Mouse (Mus musculus): ENCODE results near the gene Ppp3r1. TPM values are rescaled to one million over a fixed set of nuclear protein-coding genes. Genes with fewer than 3 reads are reported as not detected.

Ppp3r1 gene
- polyA plus RNA-seq, 1 experiment from 2014 or later: 25.0 TPM

DNA sequence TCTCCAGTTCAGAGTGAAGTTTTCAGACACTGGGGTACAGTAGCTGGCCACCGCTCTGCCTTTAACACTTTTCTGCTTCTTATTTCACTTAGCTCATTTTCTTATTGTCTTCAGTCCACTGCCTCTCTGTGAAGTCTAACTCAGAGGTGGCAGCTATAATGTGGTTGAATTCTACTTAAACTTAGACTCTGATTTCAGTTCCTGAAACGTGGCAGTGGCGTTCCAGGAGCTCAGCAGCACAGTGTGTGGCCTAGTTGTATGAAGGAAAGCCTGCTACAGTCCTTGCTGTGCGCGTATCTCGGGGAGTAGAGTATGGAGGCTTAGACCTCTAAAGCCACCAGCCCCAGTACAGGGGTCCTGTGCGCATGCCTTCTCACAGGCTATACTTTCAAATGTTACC lies 7.6 kb downstream of the Ppp3r1 start:
- Histone ChIP-seq H3K4me3 (ENCODE audit: low read depth, low read length) (no peak overlapping the region), H3K36me3 (ENCODE audit: control insufficient read depth, insufficient read depth) (no peaks in the 10 kb centered on the region), H3K4me1 (ENCODE audit: control insufficient read depth, low read depth, low read length) (peaks cover 22% of the 10 kb centered on the region), H3K27me3 (ENCODE audit: control insufficient read depth, insufficient read depth, low read depth, low read length) (no peaks in the 10 kb centered on the region), H3K9ac (ENCODE audit: low read depth, low read length) (no peak overlapping the region), H3K27ac (ENCODE audit: low read length) (no peak overlapping the region), H3K9me3 (replicated peaks; ENCODE audit: control insufficient read depth, low read length) (no peaks in the 10 kb centered on the region), H3K4me2 (ENCODE audit: low read depth, low read length) (no peak overlapping the region)
- 69% methylated on average over 7 of the region's 7 CpGs for WGBS (ENCODE audit: insufficient replicate concordance)
- ATAC-seq (ENCODE audit: low read depth): no peak

DNA sequence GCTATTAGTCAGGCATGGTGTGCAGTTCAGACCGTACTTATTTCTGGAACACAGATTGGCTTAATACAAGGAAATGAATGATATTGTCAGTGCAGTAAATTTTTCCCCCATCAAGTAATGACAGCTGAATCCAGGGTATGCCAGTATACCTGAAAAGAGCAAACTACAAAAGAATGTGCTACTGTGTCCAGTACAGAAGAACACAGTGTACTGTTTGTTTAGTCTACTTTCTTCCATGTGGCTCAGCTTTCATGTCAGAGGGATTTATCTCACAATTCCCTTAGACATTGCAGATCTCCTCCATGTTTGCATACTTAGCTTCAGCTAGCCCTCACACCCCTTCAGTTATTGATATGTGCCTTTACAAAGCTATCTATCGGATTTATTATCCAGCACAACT lies 10.2 kb downstream of the Ppp3r1 start:
- 0 out of 2 replicates have a peak, but pooled peaks have one; percentile 39 for ATAC-seq (ENCODE audit: low read depth)
- Histone ChIP-seq H3K27me3 (ENCODE audit: control insufficient read depth, insufficient read depth, low read depth, low read length) (no peaks in the 10 kb centered on the region), H3K4me1 (ENCODE audit: control insufficient read depth, low read depth, low read length) (peaks cover 16% of the 10 kb centered on the region), H3K27ac (ENCODE audit: low read length) (peak overlapping the region; percentile 45; the same call in 1 of the 2 replicates), H3K4me3 (ENCODE audit: low read depth, low read length) (no peak overlapping the region), H3K36me3 (ENCODE audit: control insufficient read depth, insufficient read depth) (no peaks in the 10 kb centered on the region), H3K9ac (ENCODE audit: low read depth, low read length) (no peak overlapping the region), H3K9me3 (replicated peaks; ENCODE audit: control insufficient read depth, low read length) (no peaks in the 10 kb centered on the region), H3K4me2 (ENCODE audit: low read depth, low read length) (no peak overlapping the region)
- 64% methylated on average over 2 of the region's 2 CpGs for WGBS (ENCODE audit: insufficient replicate concordance)

DNA sequence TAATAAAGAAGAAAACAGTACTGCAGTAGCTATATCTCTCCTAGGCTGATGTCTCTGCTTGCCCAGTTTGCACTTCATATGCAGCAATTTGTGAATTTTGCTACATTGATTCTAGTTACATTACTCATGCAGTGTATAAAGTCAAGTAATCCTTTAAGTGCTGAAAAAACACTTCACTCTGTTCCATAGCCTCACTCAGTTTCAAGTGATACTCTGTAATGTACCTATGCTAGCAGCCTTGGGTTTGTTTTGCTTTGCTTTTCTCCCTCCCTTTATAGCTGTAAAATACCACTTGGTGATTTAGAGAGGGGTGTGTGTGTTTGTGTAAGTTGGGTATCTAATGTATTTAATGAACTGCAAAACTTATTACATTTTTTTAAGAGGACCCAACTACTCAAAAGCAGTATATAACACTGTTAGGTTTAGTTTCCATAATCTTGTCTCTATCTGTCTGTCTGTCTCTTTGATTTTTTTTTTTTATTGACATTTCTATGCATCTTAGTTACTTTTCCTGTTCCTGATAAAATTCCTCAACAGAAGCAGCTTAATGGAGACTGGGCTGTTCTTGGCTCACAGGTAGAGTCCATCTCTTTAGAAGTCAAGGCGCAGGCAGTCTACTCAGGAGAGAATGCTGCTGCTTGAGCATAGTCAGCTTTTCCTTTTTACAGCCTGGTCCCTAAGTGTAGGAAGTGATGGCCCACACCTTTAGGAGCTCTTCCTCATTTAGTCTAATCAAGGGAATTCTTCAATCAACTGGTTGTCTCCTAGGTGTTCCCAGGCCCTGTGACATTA lies 12.1 kb downstream of the Ppp3r1 start:
- Histone ChIP-seq H3K4me3 (ENCODE audit: low read depth, low read length) (no peak overlapping the region), H3K9ac (ENCODE audit: low read depth, low read length) (no peak overlapping the region), H3K27me3 (ENCODE audit: control insufficient read depth, insufficient read depth, low read depth, low read length) (no peaks in the 10 kb centered on the region), H3K4me2 (ENCODE audit: low read depth, low read length) (no peak overlapping the region), H3K9me3 (replicated peaks; ENCODE audit: control insufficient read depth, low read length) (no peaks in the 10 kb centered on the region), H3K4me1 (ENCODE audit: control insufficient read depth, low read depth, low read length) (peaks cover 12% of the 10 kb centered on the region), H3K27ac (ENCODE audit: low read length) (no peak overlapping the region), H3K36me3 (ENCODE audit: control insufficient read depth, insufficient read depth) (no peaks in the 10 kb centered on the region)
- WGBS (ENCODE audit: insufficient replicate concordance): 73% methylated on average over 1 of the region's 1 CpGs
- ATAC-seq (ENCODE audit: low read depth): no peak

DNA sequence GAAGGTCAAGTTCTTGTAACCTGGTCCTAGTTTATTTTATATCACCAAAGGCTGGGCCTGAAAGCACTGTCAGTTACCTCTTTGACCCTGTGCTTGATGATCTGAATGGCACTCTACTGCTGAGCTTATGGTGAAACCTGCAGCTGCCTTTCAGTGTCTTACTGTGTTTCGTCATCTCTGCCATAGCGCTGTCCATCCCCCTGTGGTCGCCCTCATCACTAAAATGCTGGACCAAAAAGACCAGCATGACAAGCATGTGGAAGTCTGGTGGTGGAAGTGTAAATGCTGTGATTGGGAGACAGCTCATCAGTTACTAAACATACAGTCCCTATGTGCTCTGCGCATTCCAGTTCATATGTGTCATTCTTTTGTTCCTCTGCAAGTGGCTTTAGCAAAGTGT lies 13.2 kb downstream of the Ppp3r1 start:
- ATAC-seq (ENCODE audit: low read depth): no peak
- WGBS (ENCODE audit: insufficient replicate concordance): 74% methylated on average over 4 of the region's 4 CpGs
- no peak overlapping the region for H3K4me2 ChIP-seq (ENCODE audit: low read depth, low read length)

DNA sequence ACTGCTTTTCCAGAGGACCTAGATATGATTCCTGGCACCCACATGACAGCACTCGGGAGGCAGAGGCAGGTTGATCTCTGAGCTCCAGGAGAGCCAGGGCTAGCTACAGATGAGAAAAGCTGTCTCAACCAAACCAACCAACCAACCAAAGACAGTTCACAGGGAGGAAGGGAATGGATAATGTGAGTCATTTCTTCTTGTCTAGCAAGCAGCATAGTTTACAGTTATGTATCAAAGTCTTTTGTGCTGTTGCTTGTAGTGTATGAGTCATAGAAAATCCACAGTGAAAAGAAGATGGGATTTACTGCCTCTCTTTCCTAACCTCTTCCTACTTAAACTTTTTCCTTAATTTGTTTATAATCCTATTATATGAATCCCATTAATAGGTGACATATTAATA lies 17.6 kb downstream of the Ppp3r1 start:
- 77% methylated on average over 1 of the region's 1 CpGs for WGBS (ENCODE audit: insufficient replicate concordance)
- H3K9me3 ChIP-seq (replicated peaks; ENCODE audit: control insufficient read depth, low read length): no peaks in the 10 kb centered on the region
- H3K27me3 ChIP-seq (ENCODE audit: control insufficient read depth, insufficient read depth, low read depth, low read length): no peaks in the 10 kb centered on the region
- no peak overlapping the region for H3K4me2 ChIP-seq (ENCODE audit: low read depth, low read length)
- no peak for ATAC-seq (ENCODE audit: low read depth)
- no peak overlapping the region for H3K4me3 ChIP-seq (ENCODE audit: low read depth, low read length)
- H3K4me1 ChIP-seq (ENCODE audit: control insufficient read depth, low read depth, low read length): no peaks in the 10 kb centered on the region; the same call in none of the 2 replicates
- H3K27ac ChIP-seq (ENCODE audit: low read length): no peak overlapping the region
- no peak overlapping the region for H3K9ac ChIP-seq (ENCODE audit: low read depth, low read length)
- H3K36me3 ChIP-seq (ENCODE audit: control insufficient read depth, insufficient read depth): no peaks in the 10 kb centered on the region

More for the DNA sequence above, 13.2 kb downstream of the Ppp3r1 start:
- H3K9me3 ChIP-seq (replicated peaks; ENCODE audit: control insufficient read depth, low read length): no peaks in the 10 kb centered on the region
- no peak overlapping the region for H3K4me3 ChIP-seq (ENCODE audit: low read depth, low read length)
- H3K9ac ChIP-seq (ENCODE audit: low read depth, low read length): no peak overlapping the region
- no peaks in the 10 kb centered on the region for H3K27me3 ChIP-seq (ENCODE audit: control insufficient read depth, insufficient read depth, low read depth, low read length)
- no peaks in the 10 kb centered on the region for H3K36me3 ChIP-seq (ENCODE audit: control insufficient read depth, insufficient read depth)
- no peak overlapping the region for H3K27ac ChIP-seq (ENCODE audit: low read length)
- peaks cover 8% of the 10 kb centered on the region for H3K4me1 ChIP-seq (ENCODE audit: control insufficient read depth, low read depth, low read length)

DNA sequence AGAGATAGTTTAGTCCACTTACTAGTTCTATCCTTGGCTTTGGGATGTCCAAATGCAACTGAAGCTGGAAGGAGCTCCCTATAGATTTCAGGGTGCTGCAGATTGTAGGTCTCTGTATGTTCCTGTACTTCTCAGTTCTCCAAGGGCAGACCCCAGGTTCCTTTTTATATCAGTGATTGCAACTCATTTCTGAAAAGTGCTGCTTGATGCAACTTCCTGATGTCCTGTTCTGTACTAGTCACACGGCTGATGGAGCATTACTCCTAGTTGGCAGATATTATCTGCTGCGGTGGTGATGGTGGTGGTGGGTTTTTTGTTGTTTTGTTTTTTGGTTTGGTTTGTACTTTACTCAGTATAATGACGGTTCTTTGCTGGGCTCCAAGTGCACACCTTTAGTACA lies 21.7 kb downstream of the Ppp3r1 start:
- H3K9me3 ChIP-seq (replicated peaks; ENCODE audit: control insufficient read depth, low read length): no peaks in the 10 kb centered on the region
- H3K27me3 ChIP-seq (ENCODE audit: control insufficient read depth, insufficient read depth, low read depth, low read length): no peaks in the 10 kb centered on the region
- H3K4me3 ChIP-seq (ENCODE audit: low read depth, low read length): no peak overlapping the region
- no peak overlapping the region for H3K27ac ChIP-seq (ENCODE audit: low read length)
- no peak for ATAC-seq (ENCODE audit: low read depth)
- H3K4me1 ChIP-seq (ENCODE audit: control insufficient read depth, low read depth, low read length): no peaks in the 10 kb centered on the region; the same call in 1 of the 2 replicates
- no peak overlapping the region for H3K9ac ChIP-seq (ENCODE audit: low read depth, low read length)
- H3K36me3 ChIP-seq (ENCODE audit: control insufficient read depth, insufficient read depth): no peaks in the 10 kb centered on the region
- WGBS (ENCODE audit: insufficient replicate concordance): 38% methylated on average over 3 of the region's 3 CpGs
- H3K4me2 ChIP-seq (ENCODE audit: low read depth, low read length): no peak overlapping the region

DNA sequence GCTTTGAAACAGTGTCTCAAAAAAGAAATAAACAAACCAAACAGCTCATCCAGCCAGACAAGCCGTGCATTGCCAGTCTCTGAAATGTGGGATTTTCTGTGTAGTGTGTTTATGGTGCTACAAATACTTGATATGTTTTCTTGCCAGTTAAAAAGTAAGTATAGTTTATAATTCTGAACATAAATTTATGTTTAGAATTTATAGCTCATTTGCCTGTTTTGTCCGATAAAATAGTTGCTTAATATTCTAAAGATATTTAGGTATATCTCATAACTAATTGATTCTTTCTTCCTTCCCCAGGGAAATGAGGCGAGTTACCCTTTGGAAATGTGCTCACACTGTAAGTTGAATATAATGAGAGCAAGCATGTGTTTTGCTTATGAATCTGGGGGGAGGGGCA lies 22.7 kb downstream of the Ppp3r1 start, which contains the start of gene Wdr92:
Wdr92 (plus strand) TSS at position 301 of the 400 bp plus-strand sequence.
- no peak within 1 kb of the TSS for H3K4me2 ChIP-seq (ENCODE audit: low read depth, low read length)
- H3K27me3 ChIP-seq (ENCODE audit: control insufficient read depth, insufficient read depth, low read depth, low read length): no peaks in the 10 kb centered on the region
- no peak for ATAC-seq (ENCODE audit: low read depth)
- H3K27ac ChIP-seq (ENCODE audit: low read length): no peak within 1 kb of the TSS
- no peaks in the 10 kb centered on the region for H3K36me3 ChIP-seq (ENCODE audit: control insufficient read depth, insufficient read depth)
- no peaks in the 10 kb centered on the region for H3K9me3 ChIP-seq (replicated peaks; ENCODE audit: control insufficient read depth, low read length)
- H3K4me3 ChIP-seq (ENCODE audit: low read depth, low read length): no peak within 1 kb of the TSS
- 74% methylated on average over 3 of the region's 3 CpGs for WGBS (ENCODE audit: insufficient replicate concordance)
- H3K4me1 ChIP-seq (ENCODE audit: control insufficient read depth, low read depth, low read length): no peaks in the 10 kb centered on the region
- H3K9ac ChIP-seq (ENCODE audit: low read depth, low read length): no peak within 1 kb of the TSS

DNA sequence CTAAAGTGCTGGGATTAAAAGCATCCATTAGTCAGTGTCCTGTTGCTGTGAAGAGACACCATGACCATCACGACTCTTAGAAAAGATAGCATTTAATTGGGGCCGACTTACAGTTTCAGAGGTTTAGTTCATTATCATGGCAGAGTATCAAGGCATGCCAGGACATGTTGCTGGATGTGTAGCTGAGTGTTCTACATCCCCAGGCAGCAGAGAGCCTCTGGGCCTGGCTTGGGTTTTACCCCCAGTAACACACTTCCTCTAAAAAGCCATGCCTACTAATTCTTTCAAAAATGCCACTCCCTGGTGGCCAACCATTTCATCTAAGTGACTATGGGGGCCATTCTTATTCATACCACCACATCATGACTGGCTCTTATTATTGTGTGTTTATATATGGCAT lies 24.1 kb downstream of the Ppp3r1 start:
- 72% methylated on average over 2 of the region's 2 CpGs for WGBS (ENCODE audit: insufficient replicate concordance)
- Histone ChIP-seq H3K4me1 (ENCODE audit: control insufficient read depth, low read depth, low read length) (no peaks in the 10 kb centered on the region), H3K27ac (ENCODE audit: low read length) (no peak overlapping the region), H3K36me3 (ENCODE audit: control insufficient read depth, insufficient read depth) (no peaks in the 10 kb centered on the region), H3K9ac (ENCODE audit: low read depth, low read length) (no peak overlapping the region), H3K4me3 (ENCODE audit: low read depth, low read length) (no peak overlapping the region), H3K27me3 (ENCODE audit: control insufficient read depth, insufficient read depth, low read depth, low read length) (no peaks in the 10 kb centered on the region), H3K9me3 (replicated peaks; ENCODE audit: control insufficient read depth, low read length) (no peaks in the 10 kb centered on the region), H3K4me2 (ENCODE audit: low read depth, low read length) (no peak overlapping the region)
- ATAC-seq (ENCODE audit: low read depth): no peak; the same call in 1 of the 2 replicates

DNA sequence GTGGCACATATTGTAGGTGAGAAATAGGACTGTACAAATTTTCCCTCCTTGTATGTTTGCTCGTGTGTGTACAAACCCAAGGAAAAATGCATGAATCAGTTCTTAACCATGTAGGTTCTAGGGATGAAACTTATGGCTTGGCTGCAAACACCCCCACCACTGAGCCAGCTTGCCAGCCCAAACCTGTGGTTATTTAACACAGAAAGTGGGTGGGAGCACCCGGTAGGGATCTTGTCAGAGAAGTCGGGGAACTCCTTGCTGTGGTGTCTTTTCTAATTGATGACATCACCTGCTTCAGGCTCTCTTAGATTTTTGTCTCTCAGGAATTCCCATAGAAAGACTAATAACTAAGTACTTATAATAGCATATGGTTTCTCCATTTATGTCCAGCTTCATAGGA lies 28.6 kb downstream of the Ppp3r1 start:
- no peaks in the 10 kb centered on the region for H3K27me3 ChIP-seq (ENCODE audit: control insufficient read depth, insufficient read depth, low read depth, low read length)
- H3K4me3 ChIP-seq (ENCODE audit: low read depth, low read length): no peak overlapping the region
- H3K27ac ChIP-seq (ENCODE audit: low read length): no peak overlapping the region
- H3K4me1 ChIP-seq (ENCODE audit: control insufficient read depth, low read depth, low read length): no peaks in the 10 kb centered on the region
- H3K9ac ChIP-seq (ENCODE audit: low read depth, low read length): no peak overlapping the region
- ATAC-seq (ENCODE audit: low read depth): no peak
- no peaks in the 10 kb centered on the region for H3K9me3 ChIP-seq (replicated peaks; ENCODE audit: control insufficient read depth, low read length)
- H3K36me3 ChIP-seq (ENCODE audit: control insufficient read depth, insufficient read depth): no peaks in the 10 kb centered on the region
- H3K4me2 ChIP-seq (ENCODE audit: low read depth, low read length): no peak overlapping the region
- 63% methylated on average over 3 of the region's 3 CpGs for WGBS (ENCODE audit: insufficient replicate concordance)

Measured in liver, embryonic 16.5 days (tissue).